Mouse (Mus musculus) kidney, adult 2 months (tissue): Measurements from ENCODE around the gene Prl8a8. TPM values are rescaled to one million over a fixed set of nuclear protein-coding genes. Genes with fewer than 3 reads are reported as not detected.

Experiments
- DNase-seq: peaks from one replicate; pipeline ENCODE4 v3.0.0; 2021
- H3K27ac ChIP-seq: fragments of 200-500 bp; 2 replicates; pipeline ENCODE4 v1.5.1; 2012; ENCODE audit warnings: low read depth, low read length, control low read depth, inconsistent platforms; ENCODE audit not compliant: insufficient read depth
- H3K27me3 ChIP-seq: fragments of 200-500 bp; replicated peaks from 2 replicates; pipeline ENCODE4 v1.6.1; 2012; ENCODE audit warnings: mild to moderate bottlenecking, moderate library complexity, low read length, inconsistent platforms; ENCODE audit not compliant: control insufficient read depth, insufficient read depth
- H3K36me3 ChIP-seq: fragments of 200-500 bp; 2 replicates; pipeline ENCODE4 v1.6.1; 2012; ENCODE audit warnings: mild to moderate bottlenecking, moderate library complexity, low read length, inconsistent platforms; ENCODE audit not compliant: control insufficient read depth, insufficient read depth
- H3K4me1 ChIP-seq: fragments of 200-500 bp; 2 replicates; pipeline ENCODE4 v1.6.1; 2011; ENCODE audit warnings: low read length; ENCODE audit not compliant: control insufficient read depth, insufficient read depth
- H3K4me3 ChIP-seq: fragments of 200-500 bp; 2 replicates; pipeline ENCODE4 v1.5.1; 2011; ENCODE audit warnings: mild to moderate bottlenecking, low read depth, low read length, control low read depth; ENCODE audit not compliant: insufficient read depth
- CTCF ChIP-seq: fragments of 200-500 bp; conservative IDR thresholded peaks from 2 replicates; pipeline ENCODE4 v1.5.1; 2011; ENCODE audit warnings: low read depth, mild to moderate bottlenecking, control low read depth, low read length, moderate library complexity, mixed read lengths; ENCODE audit not compliant: insufficient read depth, insufficient read length
- POLR2A ChIP-seq: fragments of 200-500 bp; IDR thresholded peaks from one replicate; pipeline ENCODE4 v1.6.1; 2011; ENCODE audit warnings: low read depth, low read length, control low read depth
- WGBS: fragments of 180-500 bp; shearing (Covaris S2); methylation state at CpG from one replicate; pipeline ENCODE4 v1.1.7; 2018; 5-methylcytosine and 5-hydroxymethylcytosine counted together
- polyA plus RNA-seq: library from polyadenylated mRNA; depleted of rRNA; stranded (reverse); fragments of >200 nt; gene quantifications from 2 replicates; pipeline ENCODE4 v1.2.3, GENCODE M21; 2012; rRNA removed

Gene Prl8a8
- polyA plus RNA-seq, result not detected in 2 replicates

DNA sequence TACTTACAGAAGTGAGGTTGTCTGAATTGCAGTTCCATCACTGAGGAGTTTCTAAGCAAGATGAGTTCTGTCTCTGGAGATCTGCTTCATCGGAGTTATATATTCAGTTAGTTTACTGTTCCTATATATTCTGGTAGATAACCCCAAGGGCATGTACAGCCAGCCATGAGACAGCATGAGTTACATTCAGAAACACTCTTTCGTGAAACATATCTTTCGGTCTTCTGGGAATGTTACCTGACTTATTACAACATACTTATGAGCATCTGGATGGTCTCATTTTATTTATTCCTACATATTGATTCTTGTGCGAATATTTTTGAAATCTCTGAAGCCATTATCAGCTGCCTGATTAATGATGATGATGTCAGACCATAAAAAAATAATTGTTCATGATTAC, at the start of gene Prl8a8:
Gene Prl8a8 (minus strand): TSS at position 101 of the 400 bp plus-strand sequence.
- WGBS, result 89% methylated on average over 4 of the region's 4 CpGs

DNA sequence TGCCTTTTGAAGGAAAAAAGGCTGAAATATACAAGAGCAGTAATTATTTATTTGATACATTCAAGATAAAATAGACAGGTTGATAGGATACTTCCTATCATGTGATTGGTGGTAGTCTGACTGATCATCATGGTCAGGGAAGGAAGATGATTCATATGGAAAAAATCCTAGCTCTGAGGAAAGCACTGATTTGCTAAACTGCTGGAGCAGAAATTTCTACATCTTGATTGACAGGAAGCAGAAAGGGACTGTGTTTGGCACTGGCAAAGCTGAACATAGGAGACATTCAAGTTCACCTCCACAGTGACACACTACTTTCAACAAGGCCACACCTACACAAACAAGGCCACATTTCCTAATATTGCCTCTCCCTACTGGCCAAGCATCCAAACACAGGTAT, 40.3 kb upstream of the Prl8a8 start:
- no peak for DNase-seq
- no peaks in the 10 kb centered on the region for H3K36me3 ChIP-seq
- TF ChIP-seq CTCF (no peak), POLR2A (no peak)
- no peaks in the 10 kb centered on the region for H3K27me3 ChIP-seq
- H3K4me3 ChIP-seq, result no peak overlapping the region
- H3K27ac ChIP-seq, result no peak overlapping the region
- no peaks in the 10 kb centered on the region for H3K4me1 ChIP-seq

More for the DNA sequence above, at the start of gene Prl8a8:
- Histone ChIP-seq H3K27ac (no peak within 1 kb of the TSS), H3K36me3 (no peaks in the 10 kb centered on the region), H3K4me3 (no peak within 1 kb of the TSS), H3K4me1 (no peaks in the 10 kb centered on the region), H3K27me3 (no peaks in the 10 kb centered on the region)
- no peak for DNase-seq
- TF ChIP-seq POLR2A, result no peak

DNA sequence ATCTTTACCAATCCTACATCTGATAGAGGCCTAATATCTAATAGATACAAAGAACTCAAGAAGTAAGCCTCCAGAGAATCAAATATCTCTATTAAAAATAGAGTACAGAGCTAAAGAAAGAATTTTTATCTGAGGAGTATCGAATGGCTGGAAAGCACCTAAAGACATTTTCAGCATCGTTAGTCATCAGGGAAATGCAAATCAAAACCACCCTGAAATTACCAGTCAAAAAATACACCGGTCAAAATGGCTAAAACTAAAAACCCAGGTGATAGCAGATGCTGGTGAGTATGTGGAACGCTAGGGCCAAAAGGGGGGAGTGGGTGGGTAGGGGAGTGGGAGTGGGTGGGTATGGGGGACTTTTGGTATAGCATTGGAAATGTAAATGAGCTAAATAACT, 10.1 kb upstream of the Prl8a8 start:
- Histone ChIP-seq H3K27ac (no peak overlapping the region), H3K36me3 (no peaks in the 10 kb centered on the region), H3K4me1 (no peaks in the 10 kb centered on the region), H3K27me3 (no peaks in the 10 kb centered on the region), H3K4me3 (no peak overlapping the region)
- WGBS, result 80% methylated on average over 4 of the region's 4 CpGs
- no peak for DNase-seq
- TF ChIP-seq POLR2A (no peak), CTCF (no peak)

DNA sequence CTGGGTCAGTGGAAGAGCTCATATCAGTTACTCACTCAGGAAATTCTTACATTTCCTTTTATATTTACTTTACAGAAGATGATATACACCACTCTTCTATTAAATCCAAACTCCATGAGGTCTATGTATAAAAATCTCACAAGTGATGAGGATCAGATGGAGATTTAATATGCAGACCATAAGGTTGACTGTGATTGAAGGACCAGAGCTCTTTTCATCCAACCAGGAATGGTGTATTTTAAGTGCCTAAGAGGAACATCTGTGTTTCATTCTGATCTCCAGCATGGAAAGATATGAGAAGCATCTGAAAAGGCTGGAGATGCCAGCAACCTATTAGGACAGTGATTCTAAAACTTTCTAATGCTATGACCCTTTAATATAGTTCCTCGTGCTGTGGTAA, 5.4 kb downstream of the Prl8a8 start:
- TF ChIP-seq POLR2A (no peak), CTCF (no peak)
- H3K36me3 ChIP-seq, result no peaks in the 10 kb centered on the region
- H3K27me3 ChIP-seq, result no peaks in the 10 kb centered on the region
- H3K27ac ChIP-seq, result no peak overlapping the region
- H3K4me3 ChIP-seq, result no peak overlapping the region
- DNase-seq, result no peak
- WGBS, result 80% methylated on average over 1 of the region's 1 CpGs
- no peaks in the 10 kb centered on the region for H3K4me1 ChIP-seq

Other genes starting within 250 kb of the Prl8a8 start
- not detected in 2 replicates for gene Prl6a1, start 200.6 kb downstream of the Prl8a8 start, polyA plus RNA-seq
- gene Prl8a2, start 167.5 kb downstream of the Prl8a8 start, polyA plus RNA-seq, result not detected in 2 replicates
- not detected in 2 replicates for gene Prl2b1, start 122.4 kb downstream of the Prl8a8 start, polyA plus RNA-seq
- gene Prl8a6, start 74.5 kb downstream of the Prl8a8 start, polyA plus RNA-seq, result not detected in 2 replicates
- gene Prl8a9, start 51.4 kb upstream of the Prl8a8 start, polyA plus RNA-seq, result not detected in 2 replicates
- not detected in 2 replicates for gene Prl8a1, start 69.0 kb upstream of the Prl8a8 start, polyA plus RNA-seq
- not detected in 2 replicates for gene Prl7b1, start 97.4 kb upstream of the Prl8a8 start, polyA plus RNA-seq
- not detected in 2 replicates for gene Prl7a1, start 129.3 kb upstream of the Prl8a8 start, polyA plus RNA-seq
- gene Prl7a2, start 154.8 kb upstream of the Prl8a8 start, polyA plus RNA-seq, result not detected in 2 replicates
- gene Prl7d1, start 203.5 kb upstream of the Prl8a8 start, polyA plus RNA-seq, result not detected in 2 replicates